Mouse (Mus musculus): Measurements from ENCODE around the gene Prss42.
"Not testable (repeated sequence)": the region's sequence is repeated elsewhere in the genome, so short reads cannot be mapped to it uniquely, and the experiment has no call there.

DNA sequence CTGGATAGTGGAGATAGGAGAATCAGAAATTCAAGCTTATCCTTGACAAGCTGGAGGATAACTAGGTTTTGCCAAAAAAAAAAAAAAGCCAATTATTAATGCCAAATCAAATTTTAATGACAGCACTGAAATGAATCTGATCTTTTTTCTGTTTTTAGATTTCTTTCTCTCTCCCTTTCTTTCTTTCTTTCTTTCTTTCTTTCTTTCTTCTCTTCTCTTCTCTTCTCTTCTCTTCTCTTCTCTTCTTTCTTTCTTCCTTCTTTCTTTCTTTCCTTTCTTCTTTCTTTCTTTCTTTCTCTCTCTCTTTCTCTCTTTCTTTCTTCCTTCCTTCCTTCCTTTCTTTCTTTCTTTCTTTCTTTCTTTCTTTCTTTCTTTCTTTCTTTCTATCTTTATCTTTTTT is 22.6 kb downstream of the Prss42 start:
- not testable (repeated sequence) for TF ChIP-seq CTCF (IDR thresholded peaks at IDR 0.05; ENCODE audit: control insufficient read depth, insufficient read depth, insufficient read length); USF1 (IDR thresholded peaks at IDR 0.05; ENCODE audit: low read depth); MAX (IDR thresholded peaks at IDR 0.05)

All from C2C12 (cell line).